Mouse (Mus musculus): ENCODE measurements around the gene Paqr8.

DNA sequence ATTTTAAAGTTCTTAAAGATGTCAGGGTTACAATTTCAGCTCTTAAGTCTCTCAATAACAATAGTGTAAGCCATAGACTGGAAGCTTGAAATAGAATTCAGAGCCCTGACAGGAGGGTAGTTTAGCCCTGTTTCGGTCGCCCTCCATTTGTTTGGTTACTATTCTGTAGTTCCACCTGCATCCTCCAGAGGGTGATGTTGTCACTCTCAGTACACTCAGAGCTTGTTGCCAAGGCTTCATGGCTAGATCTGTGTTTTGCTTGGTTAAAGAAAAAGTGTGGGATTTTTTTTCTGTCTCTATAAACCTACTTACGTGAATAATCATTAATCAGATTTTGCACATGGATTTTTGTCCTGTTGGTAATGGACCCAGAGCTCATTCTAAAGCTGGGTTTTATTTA, 48.6 kb downstream of the Paqr8 start:
- TF ChIP-seq CTCF (IDR thresholded peaks at IDR 0.05; ENCODE audit: borderline replicate concordance, insufficient read depth, low read depth, low read length) (peak; percentile 75), POLR2A (IDR thresholded peaks at IDR 0.05; ENCODE audit: borderline replicate concordance, insufficient read depth, low read length) (no peak)

Data from cerebellum, adult 2 months (tissue).